Mouse (Mus musculus) heart, embryonic 15.5 days (tissue): ENCODE results near the gene Gm20479. TPM values are rescaled to one million over a fixed set of nuclear protein-coding genes. Genes with fewer than 3 reads are reported as not detected.

Experiments
- ATAC-seq: fragments of 200-750 bp; cut with Nextera tagmentation; replicated peaks from 2 replicates; pipeline ENCODE4 v1.8.0; 2017; ENCODE audit warnings: low read depth, moderate TSS enrichment; ENCODE audit not compliant: insufficient number of reproducible peaks, insufficient read depth, low FRiP score
- H3K27ac ChIP-seq: fragments of 300-500 bp; sonication (generic); 2 replicates; pipeline ENCODE4 v1.5.1; 2015; ENCODE audit warnings: mild to moderate bottlenecking, inconsistent platforms
- H3K27me3 ChIP-seq: fragments of 300-500 bp; sonication (generic); 2 replicates; pipeline ENCODE4 v1.6.1; 2015; ENCODE audit warnings: inconsistent platforms
- H3K36me3 ChIP-seq: fragments of 300-500 bp; sonication (generic); 2 replicates; pipeline ENCODE4 v1.6.1; 2015; ENCODE audit warnings: mild to moderate bottlenecking, inconsistent platforms
- H3K4me1 ChIP-seq: fragments of 300-500 bp; sonication (generic); replicated peaks from 2 replicates; pipeline ENCODE4 v1.6.1; 2015; ENCODE audit warnings: inconsistent platforms
- H3K4me2 ChIP-seq: fragments of 300-500 bp; sonication (generic); 2 replicates; pipeline ENCODE4 v1.6.1; 2015; ENCODE audit warnings: inconsistent platforms, mild to moderate bottlenecking, moderate library complexity
- H3K4me3 ChIP-seq: fragments of 300-500 bp; sonication (generic); 2 replicates; pipeline ENCODE4 v1.5.1; 2015; ENCODE audit warnings: mild to moderate bottlenecking, inconsistent platforms
- H3K9ac ChIP-seq: fragments of 300-500 bp; sonication (generic); 2 replicates; pipeline ENCODE4 v1.6.1; 2015; ENCODE audit warnings: mild to moderate bottlenecking, inconsistent platforms
- H3K9me3 ChIP-seq: fragments of 300-500 bp; sonication (generic); replicated peaks from 2 replicates; pipeline ENCODE4 v1.6.1; 2016; ENCODE audit warnings: inconsistent platforms
- WGBS: fragments of 180-500 bp; shearing (Covaris S2); methylation state at CpG from one replicate; pipeline ENCODE4 v1.1.7; 2015; ENCODE audit warnings: mixed read lengths; 5-methylcytosine and 5-hydroxymethylcytosine counted together
- polyA plus RNA-seq: library from polyadenylated mRNA; unstranded; fragments of >200 nt; fragmentation: Nextera tagmentation; extraction: Ambion mirVana; gene quantifications from 2 replicates; pipeline ENCODE4 v1.2.1, GENCODE M21; 2015

Gm20479 gene
- 0.34 TPM in 1 of 2 replicates, not detected in the other for polyA plus RNA-seq

DNA sequence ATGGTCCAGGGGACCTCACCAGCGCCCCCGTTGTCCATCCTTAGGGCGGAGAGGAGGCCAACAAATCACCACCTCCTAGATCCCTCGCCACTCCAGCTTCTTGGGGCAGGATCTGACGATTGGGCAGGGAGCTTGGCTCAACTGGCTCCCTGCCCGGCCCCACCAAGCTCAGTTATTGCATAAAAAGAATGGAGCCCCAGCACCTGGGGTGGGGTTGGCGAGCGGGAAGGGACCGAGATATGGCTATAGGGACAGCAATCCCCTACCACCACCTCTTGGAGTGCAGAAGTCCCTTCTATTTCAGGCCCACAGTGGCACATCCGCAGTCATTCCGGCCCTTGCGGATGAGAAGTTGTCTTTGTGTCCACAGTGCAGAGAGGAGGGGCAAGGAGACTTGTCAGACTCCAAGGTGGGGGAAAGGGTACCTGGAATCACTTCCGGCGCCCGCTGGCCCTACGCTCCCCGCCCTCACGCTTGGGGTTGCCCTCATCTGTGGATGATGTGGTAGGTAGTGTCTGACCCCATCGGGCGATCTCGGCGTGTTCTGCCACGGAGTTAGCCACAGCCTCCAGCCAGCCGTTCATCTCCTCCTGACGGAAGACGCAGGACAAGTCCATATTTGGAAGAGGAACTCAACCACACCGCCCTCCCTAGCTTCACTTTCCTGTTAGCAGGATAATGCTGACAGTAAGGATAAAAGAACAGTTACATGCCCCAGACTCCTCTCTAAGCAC lies at the start of gene Gm20479:
Gene Gm20479 (minus strand): TSS at position 559 of the 734 bp plus-strand sequence.
- H3K9ac ChIP-seq = peak within 1 kb of the TSS; percentile 53
- peaks cover 5% of the 10 kb centered on the region for H3K27me3 ChIP-seq
- H3K4me2 ChIP-seq = peak within 1 kb of the TSS; percentile 83
- no peaks in the 10 kb centered on the region for H3K36me3 ChIP-seq
- ATAC-seq = no peak
- H3K9me3 ChIP-seq = no peaks in the 10 kb centered on the region
- peak within 1 kb of the TSS; percentile 73 for H3K27ac ChIP-seq
- 2% methylated on average over 27 of the region's 27 CpGs for WGBS
- peak within 1 kb of the TSS; percentile 65 for H3K4me3 ChIP-seq
- H3K4me1 ChIP-seq = peaks cover 31% of the 10 kb centered on the region

DNA sequence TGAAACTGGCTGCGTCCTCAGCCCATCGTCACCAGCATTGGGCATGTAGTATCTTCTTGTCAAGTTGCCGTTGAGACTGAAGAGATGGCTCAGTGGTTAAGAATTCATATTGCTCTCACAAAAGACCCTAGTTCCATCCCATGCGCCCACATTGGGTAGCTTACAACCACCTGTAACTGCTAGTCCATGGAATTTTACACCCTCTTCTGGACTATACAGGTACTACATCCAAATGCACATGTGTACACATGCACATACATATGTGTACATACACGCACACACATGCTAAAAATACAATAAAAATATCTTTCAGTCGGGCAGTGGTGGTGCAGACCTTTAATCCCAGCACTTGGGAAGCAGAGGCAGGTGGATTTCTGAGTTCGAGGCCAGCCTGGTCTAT lies 49.3 kb upstream of the Gm20479 start:
- Histone ChIP-seq H3K36me3 (no peaks in the 10 kb centered on the region), H3K9me3 (peaks cover 6% of the 10 kb centered on the region; the same call in 1 of the 2 replicates), H3K4me2 (no peak overlapping the region), H3K4me1 (peaks cover 16% of the 10 kb centered on the region), H3K27me3 (peaks cover 90% of the 10 kb centered on the region), H3K27ac (no peak overlapping the region), H3K4me3 (no peak overlapping the region), H3K9ac (no peak overlapping the region)
- ATAC-seq = no peak
- WGBS = 82% methylated on average over 7 of the region's 7 CpGs

DNA sequence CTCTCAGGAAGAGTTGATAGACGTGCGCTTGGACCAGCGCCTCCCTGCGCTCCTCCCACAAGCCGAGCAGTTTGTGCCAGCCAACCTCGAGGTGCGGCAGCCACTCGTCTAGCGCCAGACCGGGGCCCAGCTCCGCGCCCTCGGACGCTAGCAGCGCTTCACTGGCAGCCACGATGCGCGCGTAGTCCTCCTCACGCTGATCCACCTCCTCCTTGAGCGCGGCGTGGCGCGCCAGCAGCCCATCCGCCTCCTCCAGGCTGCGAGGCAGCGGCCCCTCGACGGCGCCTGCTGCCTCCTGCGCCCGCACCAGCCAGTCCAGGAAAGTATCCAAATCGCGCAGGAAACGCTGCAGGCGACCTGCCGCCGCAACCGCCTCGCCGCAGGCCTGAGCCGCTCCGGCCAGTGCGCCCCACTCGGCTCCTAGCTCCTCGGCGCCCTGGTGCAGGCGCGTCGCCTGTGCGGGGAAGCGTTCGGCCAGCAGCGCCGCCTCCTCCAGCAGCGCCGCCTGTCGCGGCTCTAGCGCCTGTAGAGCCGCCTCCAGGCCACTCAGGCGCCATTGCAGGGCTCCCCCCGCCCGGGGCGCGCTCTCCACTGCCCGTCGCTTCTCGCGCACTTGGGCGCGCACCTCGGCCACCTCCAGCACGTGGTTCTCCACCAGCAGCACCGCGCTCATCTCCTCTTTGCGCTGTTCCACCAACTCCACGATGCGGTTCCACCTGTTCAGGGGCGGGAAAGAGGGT lies 47.2 kb upstream of the Gm20479 start:
- ATAC-seq = no peak
- Histone ChIP-seq H3K4me3 (0 out of 2 replicates have a peak overlapping the region, but pooled peaks have one; percentile 23), H3K4me2 (0 out of 2 replicates have a peak overlapping the region, but pooled peaks have one; percentile 0), H3K9ac (no peak overlapping the region), H3K27me3 (peaks cover 96% of the 10 kb centered on the region), H3K27ac (no peak overlapping the region), H3K9me3 (peaks cover 6% of the 10 kb centered on the region; the same call in 1 of the 2 replicates), H3K4me1 (peaks cover 16% of the 10 kb centered on the region), H3K36me3 (no peaks in the 10 kb centered on the region)
- 5% methylated on average over 81 of the region's 81 CpGs for WGBS

- ATAC-seq = no peak
- WGBS = 10% methylated on average over 16 of the region's 16 CpGs
These were observed 45.5 kb upstream of the Gm20479 start for GRCm38 (mm10) chr7:27402675-27403074.

DNA sequence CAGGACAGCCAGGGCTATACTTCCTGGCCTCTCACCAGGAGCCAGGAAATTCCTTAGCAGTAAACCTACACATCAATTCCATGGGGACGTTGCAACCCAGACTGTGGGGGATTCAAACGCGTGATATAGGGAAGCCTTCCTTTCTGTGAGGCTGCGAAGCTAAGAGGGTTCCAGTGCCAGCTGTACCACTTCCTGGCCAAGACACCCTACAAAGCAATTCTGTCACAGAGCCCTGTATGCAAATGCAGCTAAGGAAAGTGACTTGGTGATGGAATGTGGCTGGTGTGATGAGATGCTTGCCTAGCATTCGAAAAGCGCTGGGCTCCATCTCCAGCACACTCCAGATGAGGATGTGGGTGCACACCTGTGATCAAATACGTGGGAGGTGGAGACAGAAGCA lies 43.3 kb upstream of the Gm20479 start:
- ATAC-seq = no peak
- WGBS = 65% methylated on average over 7 of the region's 7 CpGs
- H3K36me3 ChIP-seq = no peaks in the 10 kb centered on the region
- no peak overlapping the region for H3K4me2 ChIP-seq
- peaks cover 18% of the 10 kb centered on the region; the same call in 1 of the 2 replicates for H3K4me1 ChIP-seq
- H3K27me3 ChIP-seq = peaks cover 92% of the 10 kb centered on the region
- H3K4me3 ChIP-seq = no peak overlapping the region
- H3K9ac ChIP-seq = no peak overlapping the region
- no peak overlapping the region for H3K27ac ChIP-seq
- H3K9me3 ChIP-seq = peaks cover 6% of the 10 kb centered on the region; the same call in 1 of the 2 replicates

More at GRCm38 (mm10) chr7:27402675-27403074, 45.5 kb upstream of the Gm20479 start:
- Histone ChIP-seq H3K27me3 (peaks cover 92% of the 10 kb centered on the region), H3K27ac (no peak overlapping the region), H3K4me3 (no peak overlapping the region), H3K36me3 (no peaks in the 10 kb centered on the region), H3K4me2 (no peak overlapping the region), H3K4me1 (0 out of 2 replicates have a peak, but pooled peaks cover 5% of the 10 kb centered on the region), H3K9me3 (peaks cover 6% of the 10 kb centered on the region; the same call in 1 of the 2 replicates), H3K9ac (no peak overlapping the region)

- Histone ChIP-seq H3K36me3 (no peaks in the 10 kb centered on the region), H3K27me3 (peaks cover 90% of the 10 kb centered on the region), H3K4me2 (no peak overlapping the region; the same call in 1 of the 2 replicates), H3K27ac (no peak overlapping the region), H3K9ac (no peak overlapping the region), H3K9me3 (no peaks in the 10 kb centered on the region), H3K4me3 (peak overlapping the region; percentile 55; the same call in 1 of the 2 replicates), H3K4me1 (peaks cover 13% of the 10 kb centered on the region; the same call in 1 of the 2 replicates)
- 17% methylated on average over 26 of the region's 26 CpGs for WGBS
- no peak for ATAC-seq
These were observed 40.1 kb upstream of the Gm20479 start for GRCm38 (mm10) chr7:27397048-27397949.

DNA sequence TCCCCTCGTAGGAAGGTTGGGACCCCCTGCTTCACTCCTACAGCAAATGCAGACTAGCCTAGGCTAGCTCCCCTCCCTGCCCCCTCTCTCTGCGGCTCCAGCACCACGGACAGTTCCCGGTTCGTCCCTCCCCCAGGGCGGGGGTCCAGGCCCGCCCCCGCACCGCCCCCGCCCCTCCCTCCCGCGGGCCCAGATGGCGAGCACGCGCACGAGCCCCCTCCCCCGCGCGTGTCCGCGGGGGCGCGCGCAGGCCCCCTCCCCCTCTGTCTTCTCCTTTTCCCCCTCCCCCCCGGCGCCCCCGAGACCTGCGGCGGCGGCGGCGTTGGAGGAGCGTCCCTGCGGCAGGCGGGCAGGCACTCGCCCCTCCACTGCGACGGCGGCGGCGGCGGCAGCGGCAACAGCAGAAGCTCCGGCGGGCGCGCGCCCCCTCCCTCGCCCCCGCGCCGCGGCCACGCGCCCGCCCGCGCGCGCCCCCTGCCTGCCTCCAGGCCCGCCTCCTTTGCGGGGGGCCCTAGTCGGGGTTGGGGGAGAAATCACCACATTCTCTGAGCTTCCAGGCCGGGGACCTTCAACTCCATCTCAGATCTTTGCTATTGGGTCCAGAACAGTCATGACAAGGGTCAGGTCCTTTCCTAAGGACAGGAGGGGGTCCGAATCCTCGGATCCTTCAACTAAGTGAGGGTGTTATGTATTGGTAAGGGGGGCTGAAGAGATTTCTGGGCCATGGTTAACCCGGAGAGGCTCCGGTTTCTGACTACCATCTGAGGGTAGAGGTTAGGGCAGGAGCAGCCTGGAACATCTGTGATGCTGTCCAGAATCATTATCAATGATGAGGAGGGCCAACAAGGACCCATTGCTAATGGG lies 39.2 kb upstream of the Gm20479 start:
- peaks cover 90% of the 10 kb centered on the region for H3K27me3 ChIP-seq
- H3K4me2 ChIP-seq = peak overlapping the region; percentile 80
- H3K4me3 ChIP-seq = peak overlapping the region; percentile 55
- no peak overlapping the region for H3K27ac ChIP-seq
- no peak overlapping the region; the same call in 1 of the 2 replicates for H3K9ac ChIP-seq
- 2% methylated on average over 47 of the region's 68 CpGs for WGBS
- H3K36me3 ChIP-seq = no peaks in the 10 kb centered on the region
- peaks cover 13% of the 10 kb centered on the region; the same call in 1 of the 2 replicates for H3K4me1 ChIP-seq
- no peak for ATAC-seq
- no peaks in the 10 kb centered on the region for H3K9me3 ChIP-seq

GRCm38 (mm10) chr7:27395521-27396183 lies 38.4 kb upstream of the Gm20479 start:
- 3% methylated on average over 22 of the region's 22 CpGs for WGBS
- Histone ChIP-seq H3K4me2 (peak overlapping the region; percentile 80), H3K27me3 (peaks cover 90% of the 10 kb centered on the region), H3K36me3 (no peaks in the 10 kb centered on the region), H3K9me3 (no peaks in the 10 kb centered on the region), H3K9ac (no peak overlapping the region), H3K4me1 (peaks cover 13% of the 10 kb centered on the region; the same call in 1 of the 2 replicates), H3K27ac (no peak overlapping the region), H3K4me3 (peak overlapping the region; percentile 55)
- ATAC-seq = no peak

- no peak for ATAC-seq
These were observed 34.2 kb upstream of the Gm20479 start for GRCm38 (mm10) chr7:27391416-27391815.

More at GRCm38 (mm10) chr7:27391416-27391815, 34.2 kb upstream of the Gm20479 start:
- peaks cover 4% of the 10 kb centered on the region; the same call in 1 of the 2 replicates for H3K4me1 ChIP-seq
- WGBS = 36% methylated on average over 16 of the region's 16 CpGs
- no peaks in the 10 kb centered on the region for H3K36me3 ChIP-seq
- no peak overlapping the region for H3K4me3 ChIP-seq
- H3K9ac ChIP-seq = no peak overlapping the region
- H3K4me2 ChIP-seq = no peak overlapping the region
- H3K27me3 ChIP-seq = peaks cover 65% of the 10 kb centered on the region
- no peaks in the 10 kb centered on the region for H3K9me3 ChIP-seq
- no peak overlapping the region for H3K27ac ChIP-seq
